Mouse (Mus musculus) erythroblast, embryonic 14.5 days (primary cell): ENCODE data around the gene Syt13.

Source experiments
- GATA1 ChIP-seq: IDR thresholded peaks from 2 replicates; pipeline ENCODE4 v1.6.1; 2012; ENCODE audit warnings: low read length, inconsistent platforms, mixed read lengths
- TAL1 ChIP-seq: IDR thresholded peaks from 3 replicates; pipeline ENCODE4 v1.6.1; 2012; ENCODE audit warnings: low read length, inconsistent platforms, mixed read lengths

DNA sequence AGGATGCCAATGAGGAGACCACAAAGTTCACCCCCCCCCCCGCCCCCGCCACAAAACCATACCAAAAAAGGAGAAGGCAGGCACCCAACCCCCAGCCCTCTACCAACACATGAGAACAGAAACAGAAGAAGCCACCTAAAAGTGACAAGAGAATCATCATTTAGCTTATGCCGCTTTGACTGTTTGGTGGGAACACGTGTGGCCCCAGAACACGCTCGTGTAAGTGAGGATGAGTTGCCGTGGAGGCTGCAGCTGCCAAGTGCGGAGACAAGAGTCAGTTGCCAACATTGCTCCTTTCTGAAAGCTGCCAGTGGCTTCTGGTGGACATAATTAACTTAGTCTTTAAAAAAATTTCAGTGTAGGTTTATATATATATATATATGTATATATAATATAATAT lies 56.6 kb downstream of the Syt13 start:
- TF ChIP-seq TAL1 = no peak
- TF ChIP-seq GATA1 = no peak
